Mouse (Mus musculus) forebrain, embryonic 14.5 days (tissue): ENCODE measurements at regions not wholly inside any gene's neighbourhood (a gene's known extent, or its start where the extent isn't known, plus 50 kb on each side); places are given as distances from the start of the nearest gene placed in this dataset.
A peak's percentile ranks its signal among the peaks of the same experiment; 100 is the strongest.

Experiments
- ATAC-seq: fragments of 200-750 bp; cut with Nextera tagmentation; 2 replicates; pipeline ENCODE4 v1.8.0; 2017; ENCODE audit warnings: mild to moderate bottlenecking, moderate library complexity
- DNase-seq: peaks from one replicate; pipeline ENCODE4 v3.0.0-alpha.2; 2015; ENCODE audit warnings: low spot score
- H3K27ac ChIP-seq: fragments of 300-500 bp; sonication (generic); 2 replicates; pipeline ENCODE4 v1.5.1; 2014; ENCODE audit warnings: low read depth, mild to moderate bottlenecking, control low read depth, low read length, moderate library complexity
- H3K27me3 ChIP-seq: fragments of 300-500 bp; sonication (generic); replicated peaks from 2 replicates; pipeline ENCODE4 v1.6.1; 2014; ENCODE audit warnings: low read length, control low read depth, mixed read lengths; ENCODE audit not compliant: control insufficient read depth, insufficient read depth
- H3K36me3 ChIP-seq: fragments of 300-500 bp; sonication (generic); 2 replicates; pipeline ENCODE4 v1.6.1; 2014; ENCODE audit warnings: low read length, control low read depth; ENCODE audit not compliant: control insufficient read depth, insufficient read depth
- H3K4me1 ChIP-seq: fragments of 300-500 bp; sonication (generic); 2 replicates; pipeline ENCODE4 v1.6.1; 2014; ENCODE audit warnings: antibody characterized with exemption, low read length, control low read depth; ENCODE audit not compliant: control insufficient read depth, insufficient read depth
- H3K4me2 ChIP-seq: fragments of 300-500 bp; sonication (generic); 2 replicates; pipeline ENCODE4 v1.6.1; 2014; ENCODE audit warnings: mild to moderate bottlenecking, control low read depth, low read length
- H3K4me3 ChIP-seq: fragments of 300-500 bp; sonication (generic); 2 replicates; pipeline ENCODE4 v1.5.1; 2014; ENCODE audit warnings: low read depth, low read length, control low read depth
- H3K9ac ChIP-seq: fragments of 300-500 bp; sonication (generic); 2 replicates; pipeline ENCODE4 v1.6.1; 2014; ENCODE audit warnings: mild to moderate bottlenecking, low read length, control low read depth, moderate library complexity
- H3K9me3 ChIP-seq: fragments of 300-500 bp; sonication (generic); replicated peaks from 2 replicates; pipeline ENCODE4 v1.6.1; 2016; ENCODE audit warnings: low read length, control low read depth, mixed read lengths; ENCODE audit not compliant: control insufficient read depth
- WGBS: fragments of 180-500 bp; shearing (Covaris S2); extraction: QIAGEN DNeasy Blood & Tissue Kit; methylation state at CpG from one replicate; pipeline ENCODE4 v1.1.7; 2014; 5-methylcytosine and 5-hydroxymethylcytosine counted together

- no peaks in the 10 kb centered on the region for H3K27me3 ChIP-seq
- no peaks in the 10 kb centered on the region for H3K9me3 ChIP-seq
- no peak overlapping the region for H3K4me3 ChIP-seq
- DNase-seq = peak; percentile 37
- H3K4me1 ChIP-seq = no peaks in the 10 kb centered on the region
- H3K36me3 ChIP-seq = no peaks in the 10 kb centered on the region
- no peak overlapping the region for H3K4me2 ChIP-seq
- H3K9ac ChIP-seq = no peak overlapping the region
- 69% methylated on average over 1 of the region's 1 CpGs for WGBS
- ATAC-seq = peak; percentile 36; the same call in 1 of the 2 replicates
- H3K27ac ChIP-seq = no peak overlapping the region
Observed at GRCm38 (mm10) chr2:55817273-55817672, 381.5 kb downstream of the Kcnj3 start.

GRCm38 (mm10) chr2:55818220-55818619, 382.4 kb downstream of the Kcnj3 start:
- H3K36me3 ChIP-seq = no peaks in the 10 kb centered on the region
- no peak overlapping the region for H3K4me3 ChIP-seq
- peak overlapping the region; percentile 16 for H3K4me2 ChIP-seq
- H3K27ac ChIP-seq = peak overlapping the region; percentile 45; the same call in 1 of the 2 replicates
- H3K9ac ChIP-seq = no peak overlapping the region
- peak; percentile 97 for ATAC-seq
- 4% methylated on average over 7 of the region's 7 CpGs for WGBS
- no peaks in the 10 kb centered on the region for H3K4me1 ChIP-seq
- DNase-seq = peak; percentile 93
- H3K9me3 ChIP-seq = no peaks in the 10 kb centered on the region
- H3K27me3 ChIP-seq = no peaks in the 10 kb centered on the region

- no peak overlapping the region for H3K27ac ChIP-seq
- H3K36me3 ChIP-seq = no peaks in the 10 kb centered on the region
- ATAC-seq = no peak
- DNase-seq = no peak
- H3K9me3 ChIP-seq = no peaks in the 10 kb centered on the region
- H3K4me2 ChIP-seq = no peak overlapping the region
- H3K4me1 ChIP-seq = no peaks in the 10 kb centered on the region
- no peak overlapping the region for H3K9ac ChIP-seq
- no peaks in the 10 kb centered on the region for H3K27me3 ChIP-seq
- H3K4me3 ChIP-seq = no peak overlapping the region
Observed at GRCm38 (mm10) chr2:55822726-55823125, 387.0 kb downstream of the Kcnj3 start.

- ATAC-seq (no peak), DNase-seq (peak; percentile 38)
- H3K4me2 ChIP-seq = no peak overlapping the region
- H3K27me3 ChIP-seq = no peaks in the 10 kb centered on the region
- H3K9me3 ChIP-seq = no peaks in the 10 kb centered on the region
- no peak overlapping the region for H3K4me3 ChIP-seq
- H3K4me1 ChIP-seq = no peaks in the 10 kb centered on the region
- 49% methylated on average over 1 of the region's 1 CpGs for WGBS
- H3K27ac ChIP-seq = no peak overlapping the region
- no peak overlapping the region for H3K9ac ChIP-seq
- H3K36me3 ChIP-seq = no peaks in the 10 kb centered on the region
Observed at GRCm38 (mm10) chr2:55841521-55841920, 405.8 kb downstream of the Kcnj3 start.

- H3K27me3 ChIP-seq = no peaks in the 10 kb centered on the region
Observed at GRCm38 (mm10) chr2:55846832-55847382, 411.1 kb downstream of the Kcnj3 start.

GRCm38 (mm10) chr2:55862479-55862878, 426.7 kb downstream of the Kcnj3 start:
- no peaks in the 10 kb centered on the region for H3K9me3 ChIP-seq
- H3K4me3 ChIP-seq = no peak overlapping the region
- H3K9ac ChIP-seq = no peak overlapping the region
- DNase-seq (no peak), ATAC-seq (no peak)
- 77% methylated on average over 1 of the region's 1 CpGs for WGBS
- no peaks in the 10 kb centered on the region for H3K27me3 ChIP-seq
- no peaks in the 10 kb centered on the region for H3K36me3 ChIP-seq
- no peaks in the 10 kb centered on the region for H3K4me1 ChIP-seq
- H3K4me2 ChIP-seq = no peak overlapping the region
- no peak overlapping the region for H3K27ac ChIP-seq

More at GRCm38 (mm10) chr2:55846832-55847382, 411.1 kb downstream of the Kcnj3 start:
- no peak overlapping the region for H3K27ac ChIP-seq
- no peak overlapping the region for H3K9ac ChIP-seq
- H3K4me1 ChIP-seq = 0 out of 2 replicates have a peak, but pooled peaks cover 2% of the 10 kb centered on the region
- no peaks in the 10 kb centered on the region for H3K9me3 ChIP-seq
- 39% methylated on average over 3 of the region's 3 CpGs for WGBS
- DNase-seq = peak; percentile 20
- no peak overlapping the region for H3K4me3 ChIP-seq
- H3K36me3 ChIP-seq = no peaks in the 10 kb centered on the region
- ATAC-seq = peak; percentile 58
- no peak overlapping the region for H3K4me2 ChIP-seq

GRCm38 (mm10) chr2:55889976-55890375, 454.2 kb downstream of the Kcnj3 start:
- no peak for ATAC-seq
- DNase-seq = no peak

GRCm38 (mm10) chr2:55892821-55893535, 457.2 kb downstream of the Kcnj3 start:
- Histone ChIP-seq H3K9ac (no peak overlapping the region), H3K27ac (no peak overlapping the region), H3K9me3 (no peaks in the 10 kb centered on the region), H3K27me3 (no peaks in the 10 kb centered on the region), H3K4me2 (no peak overlapping the region), H3K4me1 (no peaks in the 10 kb centered on the region), H3K36me3 (no peaks in the 10 kb centered on the region), H3K4me3 (no peak overlapping the region)
- WGBS = 60% methylated on average over 1 of the region's 1 CpGs
- peak; percentile 39 for DNase-seq
- no peak for ATAC-seq

More at GRCm38 (mm10) chr2:55889976-55890375, 454.2 kb downstream of the Kcnj3 start:
- Histone ChIP-seq H3K9ac (no peak overlapping the region), H3K9me3 (no peaks in the 10 kb centered on the region), H3K27me3 (no peaks in the 10 kb centered on the region), H3K27ac (no peak overlapping the region), H3K4me2 (no peak overlapping the region), H3K4me3 (no peak overlapping the region), H3K36me3 (no peaks in the 10 kb centered on the region), H3K4me1 (no peaks in the 10 kb centered on the region)
- 84% methylated on average over 2 of the region's 2 CpGs for WGBS

GRCm38 (mm10) chr2:55920294-55920693, 484.5 kb downstream of the Kcnj3 start:
- peak; percentile 83 for DNase-seq
- H3K4me1 ChIP-seq = no peaks in the 10 kb centered on the region
- no peaks in the 10 kb centered on the region for H3K9me3 ChIP-seq
- H3K4me2 ChIP-seq = no peak overlapping the region
- no peak overlapping the region for H3K27ac ChIP-seq
- peak; percentile 75 for ATAC-seq
- WGBS = 84% methylated on average over 1 of the region's 1 CpGs
- no peak overlapping the region for H3K4me3 ChIP-seq
- no peaks in the 10 kb centered on the region for H3K27me3 ChIP-seq
- no peak overlapping the region for H3K9ac ChIP-seq
- no peaks in the 10 kb centered on the region for H3K36me3 ChIP-seq
